Mouse (Mus musculus): ENCODE results near the gene Tmem30c. TPM values are rescaled to one million over a fixed set of nuclear protein-coding genes. Genes with fewer than 3 reads are reported as not detected.

The Tmem30c gene
- total and polyA plus RNA-seq, 2 experiments from 2014 or later = 0.44 to 0.49 TPM

DNA sequence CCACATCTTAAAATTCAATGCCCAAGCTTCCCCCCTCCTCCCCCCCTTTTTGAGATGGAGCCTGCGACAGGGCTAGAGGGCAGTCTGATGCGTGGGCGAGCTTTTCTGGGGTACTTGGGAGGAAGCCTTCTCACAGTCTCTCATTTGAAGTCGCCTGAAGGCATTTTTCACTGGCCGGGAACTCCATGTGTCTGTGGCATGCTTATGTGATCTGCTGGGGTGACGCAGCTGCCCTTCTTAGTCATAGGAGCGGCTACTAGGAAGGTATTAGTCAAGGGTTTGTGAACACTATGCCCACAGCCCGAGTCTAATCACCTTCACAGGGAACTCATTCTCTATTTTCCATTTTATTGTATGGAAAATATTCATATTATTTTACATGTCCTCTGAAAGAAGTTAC, 11.2 kb downstream of the Tmem30c start:
- H3K4me3 ChIP-seq (ENCODE audit: low read depth, low read length) = no peak overlapping the region
- 68% methylated on average over 8 of the region's 8 CpGs for WGBS
- H3K9me3 ChIP-seq (ENCODE audit: low read length) = no peaks in the 10 kb centered on the region
- no peak for TF ChIP-seq CTCF (IDR thresholded peaks at IDR 0.05)
- no peaks in the 10 kb centered on the region for H3K4me1 ChIP-seq (ENCODE audit: insufficient read depth, low read length)
- H3K27me3 ChIP-seq (ENCODE audit: insufficient read depth, low read length) = no peaks in the 10 kb centered on the region
- H3K9ac ChIP-seq (replicated peaks; ENCODE audit: low read length, poor library complexity, severe bottlenecking) = no peak overlapping the region
- H3K27ac ChIP-seq (ENCODE audit: low read depth, low read length) = no peak overlapping the region
- DNase-seq (ENCODE audit: low spot score) (no peak), ATAC-seq (ENCODE audit: low FRiP score) (no peak; the same call in 1 of the 2 replicates)
- no peak overlapping the region for H3K4me2 ChIP-seq (ENCODE audit: low read depth, low read length, poor library complexity, severe bottlenecking)
- H3K36me3 ChIP-seq (ENCODE audit: insufficient read depth, low read length) = no peaks in the 10 kb centered on the region

GRCm38 (mm10) chr16:57280221-57281217, 12.1 kb downstream of the Tmem30c start:
- H3K36me3 ChIP-seq (ENCODE audit: insufficient read depth, low read length) = no peaks in the 10 kb centered on the region
- TF ChIP-seq CTCF (IDR thresholded peaks at IDR 0.05) = no peak
- H3K27ac ChIP-seq (ENCODE audit: low read depth, low read length) = no peak overlapping the region
- H3K27me3 ChIP-seq (ENCODE audit: insufficient read depth, low read length) = no peaks in the 10 kb centered on the region
- no peak overlapping the region for H3K9ac ChIP-seq (replicated peaks; ENCODE audit: low read length, poor library complexity, severe bottlenecking)
- H3K4me2 ChIP-seq (ENCODE audit: low read depth, low read length, poor library complexity, severe bottlenecking) = no peak overlapping the region
- no peaks in the 10 kb centered on the region for H3K9me3 ChIP-seq (ENCODE audit: low read length)
- no peak overlapping the region for H3K4me3 ChIP-seq (ENCODE audit: low read depth, low read length)
- DNase-seq (ENCODE audit: low spot score) = no peak
- 87% methylated on average over 31 of the region's 31 CpGs for WGBS
- no peak for ATAC-seq (ENCODE audit: low FRiP score)
- H3K4me1 ChIP-seq (ENCODE audit: insufficient read depth, low read length) = no peaks in the 10 kb centered on the region

GRCm38 (mm10) chr16:57278976-57279626, 13.6 kb downstream of the Tmem30c start:
- Histone ChIP-seq H3K9ac (replicated peaks; ENCODE audit: low read length, poor library complexity, severe bottlenecking) (no peak overlapping the region), H3K27me3 (ENCODE audit: insufficient read depth, low read length) (no peaks in the 10 kb centered on the region), H3K4me2 (ENCODE audit: low read depth, low read length, poor library complexity, severe bottlenecking) (no peak overlapping the region), H3K9me3 (ENCODE audit: low read length) (no peaks in the 10 kb centered on the region), H3K4me1 (ENCODE audit: insufficient read depth, low read length) (no peaks in the 10 kb centered on the region), H3K36me3 (ENCODE audit: insufficient read depth, low read length) (no peaks in the 10 kb centered on the region), H3K27ac (ENCODE audit: low read depth, low read length) (no peak overlapping the region), H3K4me3 (ENCODE audit: low read depth, low read length) (no peak overlapping the region)
- WGBS = 93% methylated on average over 10 of the region's 12 CpGs
- no peak for ATAC-seq (ENCODE audit: low FRiP score)
- DNase-seq (ENCODE audit: low spot score) = no peak
- TF ChIP-seq CTCF (IDR thresholded peaks at IDR 0.05) = no peak

DNA sequence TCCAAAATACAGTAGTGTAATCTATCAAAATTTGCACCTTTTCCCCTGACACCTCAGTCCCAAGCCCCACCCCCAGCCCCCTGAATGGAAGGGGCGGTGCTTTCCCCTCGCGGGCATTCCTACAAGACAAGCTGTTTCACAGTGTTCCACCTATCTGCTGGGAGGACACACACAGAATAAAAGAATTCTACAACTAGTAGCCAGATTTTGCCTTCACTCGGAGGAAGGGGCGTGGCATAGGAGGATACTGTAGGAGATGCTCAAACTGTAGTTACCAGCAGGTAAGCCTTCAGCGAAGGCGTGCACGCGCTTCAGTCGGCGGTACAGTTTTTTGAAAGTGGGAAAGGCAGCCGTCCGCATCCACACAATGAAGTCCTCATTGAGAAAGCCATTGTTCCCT, 22.9 kb downstream of the Tmem30c start:
- Histone ChIP-seq H3K4me2 (ENCODE audit: low read depth, low read length, poor library complexity, severe bottlenecking) (no peak overlapping the region), H3K4me3 (ENCODE audit: low read depth, low read length) (no peak overlapping the region), H3K36me3 (ENCODE audit: insufficient read depth, low read length) (no peaks in the 10 kb centered on the region), H3K27ac (ENCODE audit: low read depth, low read length) (no peak overlapping the region), H3K9me3 (ENCODE audit: low read length) (no peaks in the 10 kb centered on the region), H3K27me3 (ENCODE audit: insufficient read depth, low read length) (no peaks in the 10 kb centered on the region), H3K9ac (replicated peaks; ENCODE audit: low read length, poor library complexity, severe bottlenecking) (no peak overlapping the region), H3K4me1 (ENCODE audit: insufficient read depth, low read length) (no peaks in the 10 kb centered on the region)
- DNase-seq (ENCODE audit: low spot score) = no peak
- no peak for TF ChIP-seq CTCF (IDR thresholded peaks at IDR 0.05)
- WGBS = 95% methylated on average over 13 of the region's 13 CpGs
- no peak for ATAC-seq (ENCODE audit: low FRiP score)

GRCm38 (mm10) chr16:57268058-57268841, 24.4 kb downstream of the Tmem30c start:
- 86% methylated on average over 14 of the region's 14 CpGs for WGBS
- no peak overlapping the region for H3K4me2 ChIP-seq (ENCODE audit: low read depth, low read length, poor library complexity, severe bottlenecking)
- no peak for TF ChIP-seq CTCF (IDR thresholded peaks at IDR 0.05)
- DNase-seq (ENCODE audit: low spot score) (peak; percentile 58), ATAC-seq (ENCODE audit: low FRiP score) (0 out of 2 replicates have a peak, but pooled peaks have one; percentile 25)
- no peak overlapping the region for H3K9ac ChIP-seq (replicated peaks; ENCODE audit: low read length, poor library complexity, severe bottlenecking)
- H3K4me3 ChIP-seq (ENCODE audit: low read depth, low read length) = no peak overlapping the region
- no peaks in the 10 kb centered on the region for H3K27me3 ChIP-seq (ENCODE audit: insufficient read depth, low read length)
- H3K9me3 ChIP-seq (ENCODE audit: low read length) = no peaks in the 10 kb centered on the region
- no peaks in the 10 kb centered on the region for H3K36me3 ChIP-seq (ENCODE audit: insufficient read depth, low read length)
- H3K4me1 ChIP-seq (ENCODE audit: insufficient read depth, low read length) = no peaks in the 10 kb centered on the region
- no peak overlapping the region for H3K27ac ChIP-seq (ENCODE audit: low read depth, low read length)
